Mouse (Mus musculus): Measurements from ENCODE around the gene Slc27a4.
"Not testable (repeated sequence)": the region's sequence is repeated elsewhere in the genome, so short reads cannot be mapped to it uniquely, and the experiment has no call there.

The Slc27a4 gene

DNA sequence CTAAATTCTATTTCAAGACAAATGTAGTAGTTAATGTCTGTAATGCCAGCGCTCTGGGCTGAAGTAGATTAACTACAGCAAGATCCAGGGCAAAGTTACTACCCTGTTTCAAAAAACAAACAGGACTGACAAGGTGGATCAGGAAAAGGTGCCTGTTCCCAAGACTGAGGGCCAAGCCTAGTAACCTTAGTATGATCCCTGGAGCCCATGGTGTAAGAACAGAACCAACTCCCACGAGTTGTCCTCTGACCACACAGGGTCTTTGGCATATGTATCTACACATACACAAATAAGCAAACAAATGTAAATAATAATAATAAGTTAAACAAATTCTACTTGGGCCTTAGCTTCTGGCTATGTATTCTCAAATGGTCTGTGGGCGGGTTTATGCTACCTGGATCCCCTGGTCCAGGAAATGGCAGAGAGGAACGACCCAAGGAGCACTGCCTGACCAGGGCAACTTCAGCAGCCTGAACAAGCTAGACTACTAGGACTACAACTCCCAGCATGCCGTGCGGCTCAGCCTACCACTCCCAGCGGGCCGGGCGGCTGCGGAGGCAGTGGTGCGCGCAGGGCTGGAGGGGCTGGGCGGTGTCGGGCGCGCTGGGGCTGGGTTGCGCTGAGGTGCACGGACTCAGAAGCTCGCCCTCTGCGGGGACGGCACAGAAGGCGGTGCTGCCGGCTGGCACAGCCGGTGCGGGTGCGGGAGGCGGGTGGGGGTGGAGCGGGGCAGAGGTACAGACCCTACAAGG lies at the start of gene Slc27a4:
Gene Slc27a4, plus strand, starts transcription at position 560 of the 752 bp plus-strand sequence.
- DNase-seq (ENCODE audit: low spot score in 2 of 2) = peak; percentile 98 to 99

DNA sequence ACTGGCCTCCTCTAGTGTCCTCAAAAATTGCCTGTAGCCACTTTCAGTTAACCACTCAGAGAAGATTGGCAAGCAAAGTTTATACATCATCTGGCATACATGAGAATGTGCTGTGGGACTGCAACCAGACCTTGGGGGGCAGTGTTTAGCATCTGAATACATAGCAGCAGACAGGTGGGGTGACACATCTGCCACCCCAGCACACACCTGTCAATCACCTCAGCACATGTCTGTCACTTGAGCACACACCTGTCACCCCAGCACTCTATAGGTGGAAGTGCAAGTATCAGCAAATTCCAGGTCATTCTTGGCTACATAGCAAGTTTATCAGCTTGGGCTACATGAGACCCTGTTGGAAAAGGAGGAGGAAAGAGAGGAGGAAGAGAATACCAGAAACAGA lies 46.7 kb upstream of the Slc27a4 start:
- no peak for DNase-seq (ENCODE audit: low spot score in 2 of 2)

DNA sequence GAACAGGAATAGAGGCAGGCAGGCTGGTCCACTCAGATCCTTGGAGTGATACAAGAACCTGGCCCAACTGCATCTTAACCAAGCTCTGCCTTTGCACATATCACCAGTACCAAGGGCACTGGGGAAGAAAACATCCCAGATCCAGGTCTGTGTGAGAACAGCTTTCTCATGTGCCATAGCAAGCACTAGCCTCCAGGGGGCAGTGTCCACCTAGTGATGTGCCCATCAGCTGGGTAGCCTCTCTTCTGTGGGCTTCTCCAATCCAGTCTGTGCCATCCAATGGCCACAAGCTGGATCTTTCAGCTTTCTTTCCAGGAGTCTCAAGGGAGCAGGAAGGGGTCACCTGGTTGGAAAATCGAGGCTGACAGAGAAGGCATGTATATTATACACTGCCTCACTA lies 37.6 kb upstream of the Slc27a4 start:
- peak; percentile 50 to 68 for DNase-seq (ENCODE audit: low spot score in 2 of 2)

DNA sequence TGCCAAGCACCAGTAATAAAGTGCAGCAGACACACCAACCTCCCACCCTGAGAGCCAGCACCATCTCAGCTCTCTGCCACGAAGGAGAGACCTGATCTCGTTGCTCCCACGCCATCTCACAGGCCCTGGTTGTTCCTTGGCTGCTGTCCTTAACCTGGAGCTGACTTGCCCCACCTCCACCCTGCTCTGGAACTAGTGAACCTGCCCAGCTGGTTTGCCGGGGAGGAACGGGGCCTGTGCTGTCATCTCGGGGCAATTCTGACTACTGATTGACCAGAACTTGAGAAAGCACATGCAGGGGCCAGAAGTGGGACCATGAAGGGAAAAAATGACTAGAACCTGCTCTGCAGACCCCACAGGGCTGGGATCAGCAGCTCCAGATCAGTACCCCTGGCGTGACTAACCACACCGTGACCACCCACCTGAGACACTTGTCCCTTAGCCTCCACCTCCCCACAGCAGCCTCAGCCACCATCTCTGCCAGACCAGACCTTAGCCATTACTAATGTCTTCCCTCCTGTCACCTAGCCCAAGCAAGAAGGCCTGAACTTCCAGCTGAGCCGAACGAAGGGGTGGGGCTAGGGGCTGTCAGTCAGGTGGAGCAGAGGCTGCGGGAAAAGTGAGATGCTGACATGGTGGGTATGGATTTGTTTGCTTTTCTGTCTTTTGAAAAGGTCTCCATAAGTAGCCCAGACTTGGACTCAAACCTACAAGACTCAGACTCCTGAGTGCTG lies 34.3 kb upstream of the Slc27a4 start:
- no peak for DNase-seq (ENCODE audit: low spot score in 2 of 2)

DNA sequence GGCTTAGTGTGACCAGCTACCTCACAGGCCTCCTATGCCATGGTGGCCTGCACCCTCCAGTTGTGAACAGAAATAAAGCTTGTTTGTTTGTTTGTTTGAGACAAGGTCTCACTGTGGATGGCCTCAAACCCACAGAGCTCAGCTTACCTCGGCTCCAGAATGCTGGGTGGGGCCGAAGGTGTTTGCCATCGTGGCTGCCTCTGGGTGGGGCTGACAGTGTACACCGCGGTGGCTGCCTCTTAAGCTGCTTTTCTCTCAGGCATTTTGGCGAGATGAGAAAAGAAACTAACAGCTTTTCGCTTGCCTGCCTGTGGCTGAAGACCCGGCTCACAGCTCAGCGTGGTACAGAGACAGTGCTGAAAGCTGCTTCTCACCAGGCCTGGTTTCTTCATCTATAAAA lies 33.5 kb upstream of the Slc27a4 start:
- DNase-seq (ENCODE audit: low spot score in 2 of 2) = no peak

DNA sequence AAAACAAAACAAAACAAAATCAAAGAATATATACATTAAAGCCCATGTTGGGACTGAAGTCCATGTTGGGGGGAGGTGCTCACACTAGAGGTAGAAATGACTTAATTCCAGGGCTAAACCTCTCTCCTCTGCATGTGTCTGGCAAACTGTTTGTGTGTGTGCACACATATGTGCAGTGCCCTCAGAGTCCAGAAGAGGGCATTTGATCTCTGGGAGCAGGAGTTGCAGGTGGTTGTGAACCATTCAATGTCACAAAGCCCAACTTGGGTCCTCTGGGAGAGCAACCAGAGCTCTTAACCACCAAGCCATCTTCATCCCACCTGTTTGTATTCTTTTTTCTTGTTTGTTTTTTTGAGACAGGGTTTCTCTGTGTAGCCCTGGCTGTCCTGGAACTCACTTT lies 32.3 kb upstream of the Slc27a4 start:
- DNase-seq (ENCODE audit: low spot score in 2 of 2) = no peak

DNA sequence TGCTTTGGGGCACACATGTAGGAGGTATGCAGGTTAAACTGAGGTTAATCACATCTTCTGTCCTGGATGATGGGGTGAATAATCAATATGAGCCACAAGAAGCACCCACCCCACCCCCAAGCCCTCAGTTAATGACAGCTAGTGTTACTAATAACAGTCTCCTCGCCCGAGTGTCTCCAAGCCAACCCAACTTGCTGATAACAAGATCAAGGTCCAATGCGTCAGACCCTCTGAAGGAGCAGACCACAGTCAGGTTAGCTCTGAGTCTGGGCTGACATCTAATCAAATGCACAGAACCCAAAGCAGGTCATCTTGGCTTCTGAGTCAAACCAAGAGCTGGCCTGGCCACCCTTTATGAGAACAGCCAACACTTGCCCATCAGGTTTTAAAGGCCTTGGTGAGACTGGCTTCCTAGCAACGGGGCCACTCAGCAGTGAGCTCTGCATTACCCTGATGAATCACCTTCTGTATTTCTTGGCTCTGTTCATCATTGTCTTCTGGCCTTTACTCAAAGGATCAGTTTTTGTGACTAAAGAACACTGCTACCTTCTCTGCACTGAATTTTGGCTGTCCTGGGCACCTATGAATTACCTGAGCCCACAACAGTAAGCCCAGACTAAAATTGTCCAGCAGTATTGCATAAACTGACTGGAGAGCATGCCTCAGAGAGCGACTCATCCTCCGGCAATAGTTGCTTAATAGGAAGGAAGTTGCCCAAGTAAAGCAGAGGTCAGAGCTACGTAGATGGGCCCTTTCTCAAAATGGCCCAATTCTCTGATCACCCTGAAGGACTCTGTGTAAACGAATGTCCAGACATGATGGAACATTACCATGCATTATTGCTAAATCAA lies 30.6 kb upstream of the Slc27a4 start:
- no peak for DNase-seq (ENCODE audit: low spot score in 2 of 2)

DNA sequence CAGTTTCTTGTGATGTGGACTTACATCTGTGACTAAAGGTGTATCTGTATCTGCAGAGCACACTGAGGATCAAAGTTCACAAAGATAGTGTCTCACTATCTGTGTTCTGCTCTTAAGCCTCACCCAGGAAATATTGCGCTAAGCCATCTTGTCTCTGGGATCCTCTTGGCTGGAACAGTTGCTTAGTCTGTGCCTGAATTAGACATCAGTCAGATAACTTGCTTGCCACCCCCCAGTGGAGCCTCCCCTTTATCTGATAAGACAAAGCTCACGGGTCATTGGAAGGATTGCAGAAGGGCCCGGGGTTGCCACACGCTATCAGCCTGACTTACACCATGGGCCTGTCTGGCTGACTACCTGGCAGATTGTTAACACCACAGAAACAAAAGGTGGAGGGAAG lies 29.1 kb upstream of the Slc27a4 start:
- DNase-seq (ENCODE audit: low spot score in 2 of 2) = no peak

DNA sequence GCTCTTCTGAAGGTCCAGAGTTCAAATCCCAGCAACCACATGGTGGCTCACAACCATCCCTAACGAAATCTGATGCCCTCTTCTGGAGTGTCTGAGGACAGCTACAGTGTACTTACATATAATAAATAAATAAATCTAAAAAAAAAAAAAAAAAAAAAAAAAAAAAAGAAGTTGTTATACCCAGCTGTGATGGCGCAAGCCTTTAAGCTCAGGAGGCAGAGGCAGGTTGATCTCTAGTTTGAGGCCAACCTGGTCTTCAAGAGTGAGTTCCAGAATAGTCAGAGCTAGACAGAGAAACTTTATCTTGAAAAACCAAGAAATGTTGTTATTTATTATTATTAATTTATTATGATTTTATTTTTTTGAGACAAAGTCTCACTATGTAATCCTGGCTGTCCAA lies 21.2 kb upstream of the Slc27a4 start:
- DNase-seq (ENCODE audit: low spot score in 2 of 2) = not testable (repeated sequence)

DNA sequence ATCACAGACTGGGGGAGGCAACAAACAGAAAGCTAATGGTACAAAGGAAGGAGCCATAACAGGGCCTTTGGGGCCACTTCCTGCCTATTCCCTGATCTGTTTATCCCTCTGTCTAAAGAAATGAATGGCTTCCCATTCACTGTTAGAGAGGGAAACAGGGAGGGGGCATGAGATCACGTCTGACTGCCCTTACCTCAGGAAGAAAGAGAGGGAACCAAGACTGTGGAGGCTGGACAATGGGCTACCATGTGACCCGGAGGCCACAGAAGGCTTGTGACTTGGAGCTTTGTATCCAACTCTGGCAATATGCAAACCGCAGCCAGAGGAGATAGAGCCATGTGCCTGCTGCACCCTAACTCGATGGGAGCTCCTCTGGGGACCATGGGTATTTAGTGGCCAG lies 18.1 kb upstream of the Slc27a4 start:
- no peak for DNase-seq (ENCODE audit: low spot score in 2 of 2)

DNA sequence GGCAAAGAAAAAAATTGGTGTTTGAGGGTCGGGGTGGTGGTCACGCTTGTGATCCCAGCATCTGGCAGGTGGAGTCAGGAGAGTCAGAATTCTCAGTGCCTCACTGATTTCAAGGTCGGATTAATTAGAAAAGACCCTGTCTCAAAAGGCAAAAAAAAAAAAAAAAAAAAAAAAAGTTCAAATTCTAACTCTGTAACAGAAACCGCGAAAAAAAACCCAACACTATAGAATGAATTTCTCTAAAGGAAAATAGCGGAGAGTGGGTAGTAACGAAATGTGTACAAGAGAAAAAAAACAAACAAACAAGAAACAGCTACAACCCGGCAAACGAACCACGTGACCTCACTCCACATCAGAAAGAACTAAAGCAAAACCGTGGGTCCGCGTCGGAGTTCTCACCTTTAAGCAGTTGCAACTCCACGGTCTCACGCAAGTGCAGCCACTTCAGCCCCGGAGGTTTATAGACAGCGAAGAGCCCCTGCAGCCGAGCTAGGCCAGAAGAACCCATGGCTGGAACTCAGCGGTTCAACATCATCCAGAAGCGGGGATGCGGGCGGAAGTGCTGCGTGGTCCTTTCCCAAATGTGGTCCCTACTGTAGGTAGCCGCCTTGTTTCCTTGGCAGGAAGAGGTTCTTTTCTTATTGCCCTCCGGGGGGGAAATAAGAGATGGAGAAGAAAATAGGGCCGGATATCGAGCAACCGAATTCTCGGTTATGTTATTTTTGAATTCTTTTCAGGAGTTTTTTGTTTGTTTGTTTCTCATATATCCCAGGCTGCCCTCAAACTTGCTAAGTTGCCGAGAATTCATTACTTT lies 15.1 kb upstream of the Slc27a4 start, which contains the start of gene Coq4:
Gene Coq4, plus strand, starts transcription at position 390 of the 814 bp plus-strand sequence.
- peak; percentile 96 for DNase-seq (ENCODE audit: low spot score in 2 of 2)

DNA sequence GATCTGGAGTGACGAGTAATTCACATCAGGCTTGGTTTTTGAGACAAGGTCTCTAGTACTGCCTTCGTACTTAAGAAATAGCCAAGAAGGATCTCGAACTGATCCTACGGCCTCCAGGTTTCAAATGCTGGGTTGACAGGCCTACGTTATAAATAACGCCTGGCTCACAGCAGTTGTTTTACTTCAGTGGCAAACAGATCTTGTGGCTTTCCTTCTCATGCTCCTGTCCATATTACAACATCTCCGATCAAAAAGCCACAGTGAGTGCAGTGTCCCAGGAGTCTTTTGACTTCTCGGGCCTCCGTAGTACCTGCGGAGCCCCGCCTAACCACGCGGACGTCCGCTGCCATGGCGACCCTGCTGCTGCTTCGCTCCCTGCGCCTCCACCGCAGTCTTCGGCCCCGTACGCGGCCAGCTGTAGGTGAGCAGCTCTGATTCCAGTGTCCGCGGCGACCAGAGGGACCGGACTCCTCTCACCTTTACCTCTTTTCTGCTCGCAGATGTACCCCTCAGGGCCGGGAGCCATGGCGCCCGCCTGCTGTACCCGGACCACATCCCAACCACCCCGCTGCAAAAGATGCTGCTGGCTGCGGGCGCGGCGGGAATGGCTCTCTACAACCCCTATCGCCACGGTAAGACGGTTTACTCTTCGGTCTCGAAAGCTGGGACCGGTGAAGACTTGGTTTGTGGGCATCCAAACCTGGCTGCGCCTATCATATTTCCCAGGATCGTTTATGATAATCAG lies 14.3 kb upstream of the Slc27a4 start, which contains the start of gene Trub2:
Gene Trub2, minus strand, starts transcription at position 566 of the 745 bp plus-strand sequence.
- peak; percentile 90 to 94 for DNase-seq (ENCODE audit: low spot score in 2 of 2)

DNA sequence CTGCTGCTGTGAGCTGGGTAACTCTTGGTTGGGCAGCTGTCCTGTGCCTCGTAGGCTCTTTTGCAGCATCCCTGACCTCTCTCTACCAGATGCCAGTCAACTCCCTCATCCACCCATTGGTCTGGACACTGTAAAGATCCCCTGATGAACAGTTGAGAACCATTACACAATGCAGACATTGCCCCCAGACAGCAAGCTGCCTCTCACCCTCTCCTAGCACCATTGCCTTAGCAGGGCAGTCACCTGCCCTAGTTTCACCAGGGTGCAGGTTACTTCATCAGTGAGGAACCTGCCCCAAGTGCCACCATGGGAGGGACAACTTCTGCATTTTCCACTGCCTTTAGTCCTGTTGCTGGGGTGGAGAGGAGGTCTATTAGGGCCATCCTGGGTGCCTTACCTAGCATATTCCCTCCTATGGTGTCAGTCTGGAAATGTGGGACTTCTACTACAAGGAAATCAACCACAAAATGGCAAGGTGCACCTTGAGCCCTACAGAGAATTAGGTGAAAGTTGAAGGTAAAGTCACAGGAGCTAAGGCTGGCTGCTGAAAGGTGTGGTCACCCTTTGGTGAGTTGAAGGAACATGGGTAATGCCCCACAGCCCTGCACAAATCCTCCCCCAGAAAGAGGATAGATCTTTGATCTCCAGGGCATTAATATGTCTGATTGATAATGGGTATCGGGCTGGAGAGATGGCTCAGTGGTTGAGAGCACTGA lies 9.5 kb upstream of the Slc27a4 start:
- no peak for DNase-seq (ENCODE audit: low spot score in 2 of 2)

DNA sequence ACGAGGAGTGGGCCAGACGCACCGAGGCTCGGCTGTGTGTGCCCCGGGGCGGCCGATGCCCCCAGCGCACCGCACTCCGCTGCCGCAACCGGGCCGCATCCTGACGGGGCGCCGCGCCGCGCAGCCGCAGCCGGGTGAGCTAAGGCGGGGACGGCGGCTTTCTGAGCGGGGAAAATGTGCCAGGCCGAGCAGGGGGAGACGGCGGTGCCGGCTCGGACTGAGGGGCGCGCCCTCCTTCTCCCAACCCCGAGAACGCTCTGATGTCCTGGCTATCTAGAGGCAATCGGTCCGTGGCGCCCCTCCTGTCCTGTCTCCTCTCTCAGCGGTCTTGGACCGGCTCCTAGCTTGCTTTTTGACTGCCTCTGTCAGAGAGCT lies 380 bp downstream of the Slc27a4 start:
- DNase-seq (ENCODE audit: low spot score in 2 of 2) = peak in 1 of 2 experiments; percentile 61

DNA sequence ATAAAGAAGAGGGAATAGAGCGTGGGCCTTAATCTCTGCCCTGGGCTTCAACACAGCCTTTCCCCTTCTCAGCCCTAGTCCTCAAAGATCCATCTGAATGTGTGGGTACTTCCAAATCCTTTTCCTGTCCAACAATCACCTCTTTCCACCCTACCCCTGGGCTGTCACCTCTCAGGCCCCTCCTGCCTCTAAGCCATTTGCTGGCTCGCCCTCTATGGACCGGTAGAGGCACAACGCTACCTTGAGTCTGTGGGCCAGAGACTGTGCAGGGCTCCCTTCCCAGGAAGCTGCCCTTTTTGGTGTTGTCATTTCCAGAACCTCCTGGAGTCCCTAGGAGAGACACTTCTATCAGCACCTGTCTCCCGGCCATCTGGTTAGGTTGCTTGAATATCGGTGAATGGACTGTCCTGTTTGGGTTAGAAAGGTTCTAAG lies 982 bp downstream of the Slc27a4 start:
- no peak for DNase-seq (ENCODE audit: low spot score in 2 of 2)

DNA sequence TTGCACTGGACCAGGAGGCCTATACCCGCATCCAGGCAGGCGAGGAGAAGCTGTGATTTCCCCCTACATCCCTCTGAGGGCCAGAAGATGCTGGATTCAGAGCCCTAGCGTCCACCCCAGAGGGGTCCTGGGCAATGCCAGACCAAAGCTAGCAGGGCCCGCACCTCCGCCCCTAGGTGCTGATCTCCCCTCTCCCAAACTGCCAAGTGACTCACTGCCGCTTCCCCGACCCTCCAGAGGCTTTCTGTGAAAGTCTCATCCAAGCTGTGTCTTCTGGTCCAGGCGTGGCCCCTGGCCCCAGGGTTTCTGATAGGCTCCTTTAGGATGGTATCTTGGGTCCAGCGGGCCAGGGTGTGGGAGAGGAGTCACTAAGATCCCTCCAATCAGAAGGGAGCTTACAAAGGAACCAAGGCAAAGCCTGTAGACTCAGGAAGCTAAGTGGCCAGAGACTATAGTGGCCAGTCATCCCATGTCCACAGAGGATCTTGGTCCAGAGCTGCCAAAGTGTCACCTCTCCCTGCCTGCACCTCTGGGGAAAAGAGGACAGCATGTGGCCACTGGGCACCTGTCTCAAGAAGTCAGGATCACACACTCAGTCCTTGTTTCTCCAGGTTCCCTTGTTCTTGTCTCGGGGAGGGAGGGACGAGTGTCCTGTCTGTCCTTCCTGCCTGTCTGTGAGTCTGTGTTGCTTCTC lies 13.4 kb downstream of the Slc27a4 start:
- DNase-seq (ENCODE audit: low spot score in 2 of 2) = no peak

DNA sequence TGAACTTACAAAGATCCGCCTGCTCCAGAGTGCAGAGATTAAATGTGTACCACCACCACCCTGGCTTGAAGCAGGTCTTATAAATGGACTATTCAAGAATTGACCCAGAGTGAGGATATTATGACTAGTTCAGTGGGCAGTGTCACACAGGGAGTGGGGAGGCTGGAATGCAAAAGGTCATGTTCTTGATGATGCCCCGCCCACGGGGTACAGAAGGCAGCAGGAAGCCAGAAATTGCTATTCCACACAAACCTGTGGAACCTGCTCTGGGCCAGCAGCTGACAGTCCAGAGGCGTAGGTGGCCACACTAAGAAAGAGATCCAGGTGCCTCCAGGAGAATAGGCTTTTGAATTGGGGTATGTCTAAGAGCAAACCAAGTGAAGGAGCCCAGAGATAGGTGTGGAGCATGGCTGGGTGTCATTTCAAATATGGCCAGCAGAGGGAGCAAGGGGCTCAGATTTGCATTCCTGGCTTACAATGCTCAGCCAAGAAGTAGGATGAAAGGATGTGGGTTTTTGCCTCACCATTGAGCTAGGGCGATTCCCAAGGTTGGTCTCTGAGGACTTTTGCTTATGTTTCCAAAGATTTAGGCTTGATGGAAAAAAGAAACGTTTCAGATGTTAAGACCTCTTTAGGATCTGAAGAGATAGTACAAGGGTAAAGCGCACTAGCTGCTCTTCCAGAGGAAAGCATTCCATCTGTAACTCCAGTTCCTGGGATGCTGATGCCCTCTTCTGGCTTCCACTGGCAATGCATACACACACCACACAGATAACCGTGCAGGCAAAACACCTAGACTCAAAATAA lies 15.2 kb downstream of the Slc27a4 start:
- peak; percentile 92 to 96 for DNase-seq (ENCODE audit: low spot score in 2 of 2)

DNA sequence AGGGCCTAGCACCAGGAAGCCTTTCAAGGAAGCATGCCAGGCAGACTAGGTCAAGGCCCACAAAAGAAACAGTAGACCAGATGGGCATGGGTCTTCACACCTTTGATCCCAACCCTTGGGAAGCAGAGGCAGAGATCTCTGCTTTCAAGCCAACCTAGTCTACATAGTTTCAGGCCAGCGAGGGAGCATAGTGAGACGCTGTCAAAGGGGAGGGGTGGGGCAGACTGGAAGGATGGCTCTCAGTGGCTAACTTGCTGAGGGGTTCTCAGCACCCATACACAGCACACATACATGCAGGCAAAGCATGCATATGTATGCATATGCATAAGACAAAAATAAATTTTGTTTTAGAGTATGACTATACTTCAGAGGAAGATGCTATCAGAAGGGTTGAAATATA lies 16.9 kb downstream of the Slc27a4 start:
- no peak for DNase-seq (ENCODE audit: low spot score in 2 of 2)
